Mouse (Mus musculus): Measurements from ENCODE around the gene Rcan3.

Gene Rcan3

GRCm38 (mm10) chr4:135433443-135434394, at the start of gene Rcan3:
Gene Rcan3 (minus strand): TSS chr4:135433853.
- peak; percentile 35 for DNase-seq (ENCODE audit: low read depth)

- no peak for DNase-seq (ENCODE audit: low read depth)
Observed at GRCm38 (mm10) chr4:135480370-135480769, 46.7 kb upstream of the Rcan3 start.

- no peak for DNase-seq (ENCODE audit: low read depth)
Observed at GRCm38 (mm10) chr4:135477851-135478250, 44.2 kb upstream of the Rcan3 start.

DNA sequence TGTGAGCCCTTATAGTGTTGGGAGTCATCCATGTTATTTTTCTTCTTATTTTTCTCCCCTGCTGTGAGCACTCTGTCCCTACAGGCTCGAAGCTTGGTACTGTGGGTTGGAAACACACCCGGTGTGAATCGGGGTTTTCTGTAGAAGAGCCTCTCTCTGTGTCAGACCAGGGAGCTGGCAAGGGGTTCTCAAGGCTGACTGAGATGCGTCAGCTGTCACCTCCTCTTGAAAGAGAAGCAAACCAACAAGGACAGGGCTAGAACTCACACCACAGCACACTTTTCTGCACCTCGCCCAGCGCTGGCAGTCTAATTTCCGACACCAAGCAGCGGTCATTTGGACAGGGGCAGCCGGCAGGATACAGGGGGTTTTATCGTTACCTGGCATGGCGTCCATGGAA, 29.8 kb upstream of the Rcan3 start:
- DNase-seq (ENCODE audit: low read depth), result no peak

GRCm38 (mm10) chr4:135453572-135453971, 19.9 kb upstream of the Rcan3 start:
- DNase-seq (ENCODE audit: low read depth), result no peak

- no peak for DNase-seq (ENCODE audit: low read depth)
Observed at GRCm38 (mm10) chr4:135453164-135453563, 19.5 kb upstream of the Rcan3 start.

GRCm38 (mm10) chr4:135451360-135452015, 17.8 kb upstream of the Rcan3 start:
- DNase-seq (ENCODE audit: low read depth), result no peak

DNA sequence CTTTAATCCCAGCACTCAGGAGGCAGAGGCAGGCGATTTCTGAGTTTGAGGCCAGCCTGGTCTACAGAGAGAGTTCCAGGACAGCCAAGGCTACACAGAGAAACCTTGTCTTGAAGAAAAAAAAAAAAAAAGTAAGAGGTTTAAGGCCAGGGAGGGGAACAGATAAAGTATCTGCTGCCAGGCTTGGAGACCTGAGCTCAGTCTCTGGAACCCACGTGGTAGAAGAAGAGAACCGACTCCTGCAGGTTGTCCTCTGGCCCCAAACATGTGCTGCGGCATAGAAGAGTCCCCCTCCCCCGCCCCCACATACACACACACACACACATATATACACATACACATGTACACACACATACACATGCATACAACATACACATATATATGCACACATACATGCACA, 8.8 kb upstream of the Rcan3 start:
- DNase-seq (ENCODE audit: low read depth), result no peak

DNA sequence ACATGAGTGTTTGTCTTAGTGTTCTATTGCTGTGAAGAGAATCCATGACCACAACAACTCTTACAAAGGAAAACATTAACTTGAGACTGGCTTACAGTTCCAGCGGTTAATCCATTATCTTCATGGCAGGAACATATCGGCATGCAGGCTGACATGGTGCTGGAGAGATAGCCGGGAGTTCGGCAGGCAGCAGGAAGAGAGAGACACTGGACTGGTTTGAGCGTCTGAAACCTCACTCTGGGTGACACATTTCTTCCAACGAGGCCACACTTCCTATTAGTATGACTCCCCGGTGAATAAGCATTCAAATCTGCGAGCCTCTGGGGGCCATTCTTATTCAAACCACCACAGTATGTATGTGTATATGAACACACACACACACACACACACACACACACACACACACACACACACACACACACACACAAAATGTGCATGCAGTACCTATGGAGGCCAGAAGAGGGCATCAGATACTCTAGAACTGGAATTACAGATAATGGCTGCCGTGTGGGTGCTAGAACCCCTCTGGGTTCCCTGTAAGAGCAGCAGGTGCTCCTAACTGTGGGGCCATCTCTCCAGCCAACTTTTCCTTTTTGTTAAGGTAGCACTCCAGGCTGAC, 6.4 kb upstream of the Rcan3 start:
- DNase-seq (ENCODE audit: low read depth), result no peak

DNA sequence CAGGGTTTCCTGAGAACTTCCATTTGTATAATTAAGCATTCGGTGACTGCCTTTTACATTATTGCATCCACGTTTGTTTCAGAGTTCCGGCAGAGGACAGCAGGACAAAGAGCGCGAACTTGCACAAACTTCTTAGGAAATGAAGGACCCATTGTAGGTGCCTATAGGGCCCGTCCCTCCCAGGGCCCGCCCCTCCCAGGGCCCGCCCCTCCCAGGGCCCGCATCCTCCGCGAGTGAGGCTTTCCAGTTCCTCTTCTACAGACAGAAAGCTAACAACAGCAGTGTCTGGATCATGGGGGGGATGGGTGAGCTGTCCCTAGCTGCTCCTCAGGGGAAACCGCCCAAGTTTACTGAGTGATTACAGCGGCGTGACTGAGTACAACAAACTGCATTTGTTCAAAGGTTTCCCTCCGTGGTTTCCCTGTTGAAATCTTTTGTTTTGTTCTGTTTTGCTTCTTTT, 5.6 kb upstream of the Rcan3 start:
- no peak for DNase-seq (ENCODE audit: low read depth)

- DNase-seq (ENCODE audit: low read depth), result no peak
Observed at GRCm38 (mm10) chr4:135437924-135438323, 4.3 kb upstream of the Rcan3 start.

DNA sequence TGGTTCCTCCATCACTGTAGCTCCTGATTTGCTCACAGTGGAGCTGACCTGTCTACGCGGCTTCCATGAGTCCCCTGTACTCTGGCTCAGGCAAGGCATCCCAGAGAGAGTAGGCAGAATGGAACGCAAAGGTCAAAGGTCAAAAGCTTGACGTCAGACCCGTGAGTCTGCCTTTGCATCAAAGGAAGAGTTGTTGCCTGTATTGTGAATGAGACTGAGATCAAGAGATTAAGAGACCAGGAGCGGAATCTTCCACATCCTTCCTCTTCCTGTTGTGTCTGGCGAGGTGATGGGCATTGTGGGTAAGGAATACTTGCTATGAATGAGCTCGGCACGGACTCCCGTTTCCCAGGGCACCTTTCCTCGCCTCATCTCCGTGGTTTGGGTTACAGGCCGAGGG, 2.6 kb upstream of the Rcan3 start:
- no peak for DNase-seq (ENCODE audit: low read depth)

DNA sequence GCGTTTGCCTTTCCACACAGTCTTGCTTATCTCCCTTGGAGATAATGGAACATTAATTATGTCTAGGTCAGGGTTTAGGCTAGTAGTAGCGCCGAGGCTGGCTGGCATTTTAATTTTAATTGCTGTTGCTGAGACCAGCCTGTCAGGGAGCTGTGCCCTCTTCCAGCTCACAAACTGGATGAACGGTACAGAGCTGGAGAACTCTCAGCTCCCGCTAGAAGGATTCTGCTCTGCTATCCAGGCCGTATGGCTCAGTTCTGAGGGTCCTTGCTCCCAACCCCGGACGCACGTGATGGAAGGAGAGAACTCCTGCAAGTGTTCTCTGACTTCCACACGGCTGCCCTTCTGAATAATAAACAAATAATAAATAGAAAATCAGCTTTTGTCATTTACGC, 739 bp upstream of the Rcan3 start:
- no peak for DNase-seq (ENCODE audit: low read depth)

DNA sequence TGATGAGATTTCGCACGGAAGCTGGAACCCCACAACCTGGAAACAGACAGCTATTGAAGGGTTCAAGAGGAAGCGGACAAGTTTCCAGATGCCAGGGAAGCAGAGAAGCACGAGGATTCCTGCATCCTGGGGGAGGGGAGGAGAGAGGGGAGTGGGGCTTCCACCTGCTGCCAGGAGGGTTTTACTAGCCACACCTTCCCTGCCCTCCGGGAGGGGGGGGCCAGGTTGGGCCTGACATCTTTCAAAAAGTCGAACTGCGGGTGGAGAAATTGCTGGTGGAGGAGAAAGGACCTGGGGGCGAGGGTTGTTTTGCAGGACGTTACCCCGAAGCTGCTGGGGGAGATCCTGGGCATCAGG, 589 bp downstream of the Rcan3 start:
- DNase-seq (ENCODE audit: low read depth), result no peak

DNA sequence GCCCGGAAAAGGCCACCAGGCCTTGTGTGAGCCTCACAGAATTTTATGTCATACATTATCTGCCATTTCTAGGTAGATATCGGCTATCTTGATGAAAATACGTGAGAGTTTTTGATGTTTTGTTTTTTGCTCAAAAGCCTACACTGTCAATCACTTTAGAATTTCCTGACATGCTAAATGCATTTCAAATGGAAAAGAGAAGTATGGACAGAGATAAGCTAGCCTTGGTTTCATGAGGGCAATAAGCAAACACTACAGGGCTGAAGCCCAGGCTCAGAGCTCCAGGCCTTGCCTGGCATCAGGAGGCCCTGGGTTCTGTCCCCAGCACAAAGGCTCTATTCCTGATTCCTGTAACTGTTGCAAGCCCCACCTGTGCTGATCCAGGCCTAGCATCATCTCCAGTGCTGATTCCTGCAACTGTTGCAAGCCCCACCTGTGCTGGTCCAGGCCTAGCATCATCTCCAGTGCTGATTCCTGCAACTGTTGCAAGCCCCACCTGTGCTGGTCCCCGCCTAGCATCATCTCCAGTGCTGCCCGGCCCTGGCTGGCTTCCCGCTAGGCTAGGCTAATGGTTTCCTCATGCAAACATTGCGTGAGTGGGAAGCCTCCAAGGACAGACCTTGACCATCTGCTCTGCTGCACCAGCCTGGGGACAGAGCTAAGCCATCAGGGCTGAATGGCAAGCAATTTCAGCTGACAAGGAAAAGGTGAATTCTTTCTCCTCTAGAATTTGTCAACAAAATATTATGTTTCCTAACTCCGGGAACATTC, 3.5 kb downstream of the Rcan3 start:
- no peak for DNase-seq (ENCODE audit: low read depth)

DNA sequence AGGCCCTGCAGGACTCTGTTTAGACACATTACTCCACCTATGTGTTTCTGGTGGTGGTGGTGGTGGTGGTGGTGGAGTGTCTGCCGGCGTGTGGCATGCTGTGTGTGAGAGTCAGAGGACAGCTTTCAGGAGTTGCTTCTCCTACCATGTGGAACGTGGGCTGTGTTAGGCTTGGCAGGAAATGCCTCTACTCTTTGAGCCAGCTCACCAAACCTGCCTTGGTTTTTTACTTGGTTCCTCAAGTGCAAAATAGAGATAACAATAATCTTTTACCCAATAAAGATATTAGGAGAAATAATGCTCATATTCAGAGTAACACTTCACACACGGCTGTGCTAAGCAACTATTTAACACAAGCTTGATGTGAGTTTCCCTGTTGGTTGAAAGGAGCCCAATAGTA, 4.3 kb downstream of the Rcan3 start:
- no peak for DNase-seq (ENCODE audit: low read depth)

GRCm38 (mm10) chr4:135426587-135426986, 7.1 kb downstream of the Rcan3 start:
- no peak for DNase-seq (ENCODE audit: low read depth)

DNA sequence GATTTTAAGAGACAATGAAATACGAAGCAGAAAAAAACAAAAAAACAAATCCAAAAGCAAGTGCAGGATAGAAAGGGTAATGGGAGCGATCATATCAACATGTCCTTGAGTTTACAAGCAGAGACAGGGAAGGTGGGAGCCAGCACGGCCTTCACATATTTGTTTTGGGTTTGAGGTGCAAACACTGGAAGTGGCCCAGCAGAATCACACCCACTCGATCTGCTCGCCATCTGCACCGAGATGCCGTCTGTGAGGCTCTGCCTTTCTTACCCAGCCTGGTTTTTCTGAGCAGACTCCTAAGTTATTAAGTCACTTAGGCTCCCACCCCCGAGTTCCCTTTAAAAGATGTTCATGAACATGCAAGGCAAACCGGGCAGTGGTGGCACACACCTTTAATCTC, 8.0 kb downstream of the Rcan3 start:
- no peak for DNase-seq (ENCODE audit: low read depth)

- DNase-seq (ENCODE audit: low read depth), result no peak
Observed at GRCm38 (mm10) chr4:135420961-135421360, 12.7 kb downstream of the Rcan3 start.

GRCm38 (mm10) chr4:135420416-135420815, 13.2 kb downstream of the Rcan3 start:
- no peak for DNase-seq (ENCODE audit: low read depth)

DNA sequence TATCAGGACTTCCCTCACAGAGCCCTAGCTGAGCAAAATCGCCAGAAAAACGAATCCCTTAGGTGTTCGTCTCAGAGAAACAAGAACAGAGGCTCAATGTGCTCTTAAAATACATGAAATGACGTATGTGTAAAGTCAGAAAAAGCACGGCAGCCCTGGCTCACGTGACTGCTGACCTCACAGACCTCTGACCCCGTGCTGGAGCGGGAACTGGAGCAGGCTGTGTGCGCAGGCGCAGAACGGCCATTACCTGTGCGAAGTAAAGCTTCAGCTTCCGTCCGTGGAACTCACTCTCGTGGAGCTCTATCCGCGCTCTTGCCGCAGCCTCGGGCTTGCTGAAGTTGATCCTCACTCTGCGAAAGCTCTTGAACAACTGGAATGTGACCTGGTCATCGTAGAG, 13.7 kb downstream of the Rcan3 start:
- no peak for DNase-seq (ENCODE audit: low read depth)

- DNase-seq (ENCODE audit: low read depth), result no peak
Observed at GRCm38 (mm10) chr4:135416367-135416766, 17.3 kb downstream of the Rcan3 start.
